Mouse (Mus musculus): ENCODE results near the gene Vmn1r78.
"Not testable (repeated sequence)": the region's sequence is repeated elsewhere in the genome, so short reads cannot be mapped to it uniquely, and the experiment has no call there.

Gene Vmn1r78

GRCm38 (mm10) chr7:12149957-12150356 lies at the start of gene Vmn1r78:
TSS of gene Vmn1r78 (plus strand) at chr7:12150257.
- no peak for DNase-seq (ENCODE audit: extremely low spot score)

GRCm38 (mm10) chr7:12156463-12156862 lies 6.4 kb downstream of the Vmn1r78 start:
- not testable (repeated sequence) for DNase-seq (ENCODE audit: extremely low spot score)

GRCm38 (mm10) chr7:12170979-12171378 lies 20.9 kb downstream of the Vmn1r78 start, which contains the start of gene Vmn1r79:
TSS of gene Vmn1r79 (plus strand) at chr7:12171279.
- DNase-seq (ENCODE audit: extremely low spot score): not testable (repeated sequence)

GRCm38 (mm10) chr7:12172926-12173325 lies 22.9 kb downstream of the Vmn1r78 start:
- not testable (repeated sequence) for DNase-seq (ENCODE audit: extremely low spot score)

GRCm38 (mm10) chr7:12188986-12189385 lies 38.9 kb downstream of the Vmn1r78 start, which contains the start of gene Vmn1r80:
TSS of gene Vmn1r80 (plus strand) at chr7:12189286.
- no peak for DNase-seq (ENCODE audit: extremely low spot score)

GRCm38 (mm10) chr7:12204141-12204540 lies 54.1 kb downstream of the Vmn1r78 start:
- DNase-seq (ENCODE audit: extremely low spot score): no peak

Measured in embryo, embryonic 9.5 days (tissue).